Mouse (Mus musculus) B cell, adult 2 months (primary cell): Measurements from ENCODE around the gene Agpat3.

Source experiments
- DNase-seq, 2 experiments: peaks; one replicate each; pipeline ENCODE4 v3.0.0; 2022

The Agpat3 gene

DNA sequence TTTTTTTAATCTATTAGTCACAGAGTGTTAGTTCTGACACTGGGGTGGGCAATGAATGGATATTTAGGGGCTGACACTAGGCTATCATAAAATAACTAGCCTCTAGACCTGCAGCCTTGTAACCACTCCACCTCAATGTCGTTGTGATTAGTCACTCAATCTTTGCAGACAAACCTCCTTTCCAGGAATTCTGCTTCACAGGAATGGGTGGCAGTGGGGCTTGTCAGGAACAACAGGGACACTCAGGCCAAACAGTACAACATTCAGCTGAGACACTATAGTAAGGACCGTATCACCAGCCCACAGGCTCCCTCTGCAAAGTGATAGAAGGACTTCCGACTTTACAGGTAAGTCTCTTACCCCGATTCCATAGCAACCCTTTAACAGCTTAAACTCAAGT, 105.6 kb downstream of the Agpat3 start:
- no peak for DNase-seq

GRCm38 (mm10) chr10:78245225-78245547, 107.1 kb downstream of the Agpat3 start:
- no peak for DNase-seq

- peak; percentile 90 to 92 for DNase-seq
Measured at GRCm38 (mm10) chr10:78244438-78245224, 107.7 kb downstream of the Agpat3 start, which contains the start of gene Trappc10. Gene Trappc10 (minus strand): TSS chr10:78244641.

- peak; percentile 47 for DNase-seq
Measured at GRCm38 (mm10) chr10:78244058-78244437, 108.2 kb downstream of the Agpat3 start.

GRCm38 (mm10) chr10:78238926-78239325, 113.4 kb downstream of the Agpat3 start:
- DNase-seq, result no peak

DNA sequence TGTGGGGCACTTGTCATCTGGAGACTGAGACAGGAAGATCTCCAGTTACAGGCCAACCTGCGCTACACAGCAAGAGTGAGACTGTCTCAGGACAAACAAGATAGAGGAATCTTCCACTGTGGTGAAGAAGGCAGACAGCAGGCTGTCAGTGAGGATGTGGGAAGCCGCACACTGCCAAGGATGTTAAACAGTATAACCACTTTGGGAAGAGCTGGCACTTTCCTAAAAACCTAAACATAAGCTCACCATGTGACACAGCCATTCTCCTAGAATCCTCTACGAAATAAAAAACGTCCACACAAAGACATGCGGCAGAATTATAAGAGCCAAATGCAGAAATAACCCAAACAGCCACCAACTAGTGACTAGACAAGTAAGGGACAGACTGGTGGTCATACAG, 114.0 kb downstream of the Agpat3 start:
- no peak for DNase-seq

GRCm38 (mm10) chr10:78237809-78238208, 114.5 kb downstream of the Agpat3 start:
- no peak for DNase-seq

- no peak for DNase-seq
Measured at GRCm38 (mm10) chr10:78236885-78237629, 115.2 kb downstream of the Agpat3 start.

DNA sequence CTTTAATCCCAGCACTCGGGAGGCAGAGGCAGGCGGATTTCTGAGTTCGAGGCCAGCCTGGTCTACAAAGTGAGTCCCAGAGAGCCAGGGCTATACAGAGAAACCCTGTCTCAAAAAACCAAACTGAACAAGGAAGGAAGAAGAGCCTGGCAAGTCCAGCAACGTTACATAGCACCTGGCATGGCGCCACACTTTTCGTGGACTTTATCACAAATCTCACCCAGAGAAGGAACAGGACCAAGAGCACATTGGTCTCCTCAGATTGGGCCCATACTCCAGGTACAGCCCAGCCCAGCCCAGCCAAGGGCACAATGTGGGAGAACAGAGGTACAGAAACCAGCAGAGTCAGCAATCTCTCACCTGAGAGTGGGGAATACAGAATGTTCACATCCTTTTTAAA, 118.5 kb downstream of the Agpat3 start:
- DNase-seq, result no peak

- no peak for DNase-seq
Measured at GRCm38 (mm10) chr10:78233161-78233560, 119.1 kb downstream of the Agpat3 start.

DNA sequence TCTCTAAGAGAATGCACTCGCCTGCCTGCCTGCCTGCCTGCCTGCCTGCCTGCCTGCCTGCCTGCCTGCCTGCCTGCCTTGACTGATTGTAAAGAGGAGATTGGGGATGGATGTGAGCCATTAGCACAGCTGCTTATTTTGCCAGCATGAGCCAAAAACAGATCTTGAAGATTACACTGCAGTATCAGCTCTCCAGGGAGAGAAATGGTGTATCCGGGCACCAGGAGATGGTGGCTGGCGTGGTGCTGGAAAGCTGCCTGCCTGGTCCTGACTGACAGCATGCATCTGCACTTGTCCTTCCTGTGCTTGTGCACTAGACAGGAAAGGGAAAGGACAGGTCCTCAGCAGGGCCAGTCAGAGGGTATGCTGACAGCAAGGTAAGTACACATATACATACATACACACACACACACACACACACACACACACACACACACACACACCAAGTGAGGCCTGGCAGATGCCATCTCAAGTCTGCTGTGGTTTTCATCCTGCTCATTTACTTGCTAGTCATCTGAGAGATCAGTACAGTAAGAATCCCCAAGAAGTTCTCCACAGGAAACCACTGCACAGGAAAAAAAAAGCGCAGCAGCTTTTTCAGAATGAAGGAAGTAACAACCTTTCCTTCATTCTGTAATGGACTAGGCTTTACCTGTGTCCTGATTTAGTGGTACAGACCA, 119.8 kb downstream of the Agpat3 start:
- no peak for DNase-seq

DNA sequence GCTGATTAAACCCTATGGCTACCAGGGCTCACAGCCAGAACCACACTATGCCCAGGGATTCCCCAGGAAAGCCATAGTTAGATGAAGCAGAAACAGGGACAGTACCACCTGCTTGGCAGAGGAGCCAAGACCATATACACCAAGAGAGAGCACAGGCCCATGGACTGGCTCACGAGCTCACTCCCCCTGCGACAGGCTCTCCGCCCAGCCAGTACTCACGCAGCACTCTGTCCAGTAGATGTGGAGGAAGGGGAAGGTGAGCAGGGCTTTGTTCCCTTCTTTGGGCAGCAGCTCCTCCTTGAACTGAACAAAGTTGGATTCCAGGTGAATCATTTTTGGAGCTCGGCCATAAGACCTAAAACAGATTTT, 123.7 kb downstream of the Agpat3 start:
- DNase-seq, result no peak

DNA sequence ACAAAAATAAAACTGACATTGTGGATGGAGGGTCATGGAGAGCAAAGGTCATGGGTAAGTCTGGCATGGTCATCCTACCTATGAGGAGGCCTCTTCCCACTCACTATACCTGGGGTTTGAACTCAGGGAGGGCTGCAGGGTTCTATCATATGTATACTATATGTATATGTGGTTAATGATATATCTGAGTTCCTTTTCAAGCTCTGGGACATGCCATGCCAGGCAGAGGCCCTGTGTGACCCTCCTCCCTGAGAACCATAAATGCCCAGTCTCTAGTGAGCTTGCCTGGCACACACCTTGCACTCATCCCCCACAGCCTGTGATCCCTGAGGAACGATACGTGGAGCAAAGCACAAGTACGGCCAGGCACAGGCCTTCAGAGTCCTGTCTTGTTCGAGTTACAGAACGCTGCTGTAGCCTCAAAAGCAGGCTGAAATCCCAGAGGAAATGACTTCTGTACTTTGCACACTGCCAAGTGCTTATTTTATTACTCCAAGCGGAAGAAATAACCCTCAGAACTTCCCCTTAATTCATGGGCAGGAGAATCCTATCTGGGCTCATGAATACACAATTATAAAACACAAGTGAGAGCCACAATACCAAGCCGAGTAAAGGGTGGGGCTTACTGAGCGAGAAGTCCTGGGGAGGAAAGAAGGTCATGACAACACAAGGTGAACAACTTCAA, 124.3 kb downstream of the Agpat3 start:
- DNase-seq, result no peak

DNA sequence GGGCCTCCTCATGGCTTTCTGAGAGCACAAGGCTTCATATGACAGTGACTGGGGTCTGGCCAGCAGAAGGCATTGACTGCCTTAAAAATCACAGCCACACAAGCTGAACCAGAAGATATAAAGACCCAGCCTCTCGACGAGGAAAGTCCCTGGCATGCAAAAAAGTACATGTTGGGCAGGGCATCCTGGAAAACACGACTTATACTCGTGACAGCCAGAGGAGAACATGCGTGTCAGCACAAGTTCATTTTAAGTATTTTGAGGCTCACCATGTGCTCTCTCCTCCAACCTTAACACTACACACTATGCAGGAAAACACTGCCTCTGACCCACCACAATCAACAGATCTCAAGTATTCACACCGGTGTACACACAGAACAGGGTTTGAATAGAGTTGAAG, 128.2 kb downstream of the Agpat3 start:
- no peak for DNase-seq

- no peak for DNase-seq
Measured at GRCm38 (mm10) chr10:78222908-78223307, 129.4 kb downstream of the Agpat3 start.

DNA sequence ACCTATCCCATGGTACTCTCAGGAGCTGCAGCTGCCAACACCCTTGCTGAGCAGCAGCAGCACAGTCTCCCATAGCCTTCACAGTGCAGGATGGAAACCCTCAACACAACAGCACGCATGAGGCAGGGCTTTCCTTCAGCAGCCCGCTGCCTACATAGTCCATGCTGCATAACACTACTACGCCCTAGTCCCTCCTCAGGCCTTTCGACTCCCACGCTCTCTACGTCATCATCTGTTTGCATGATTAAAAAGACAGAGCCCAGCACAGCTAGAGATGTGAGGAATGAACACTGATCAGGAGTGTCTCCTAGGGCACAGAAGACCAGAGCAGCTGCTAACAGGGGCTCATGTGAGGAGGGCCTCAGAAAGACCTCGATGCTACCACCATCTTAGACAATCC, 131.0 kb downstream of the Agpat3 start:
- no peak for DNase-seq

GRCm38 (mm10) chr10:78219528-78219927, 132.8 kb downstream of the Agpat3 start:
- DNase-seq, result no peak
